Mouse (Mus musculus) cerebellum, adult 11 months (tissue): ENCODE data around the gene Fam241a.

Experiments used
- DNase-seq: peaks from one replicate; pipeline ENCODE4 v3.0.0; 2022

The Fam241a gene

DNA sequence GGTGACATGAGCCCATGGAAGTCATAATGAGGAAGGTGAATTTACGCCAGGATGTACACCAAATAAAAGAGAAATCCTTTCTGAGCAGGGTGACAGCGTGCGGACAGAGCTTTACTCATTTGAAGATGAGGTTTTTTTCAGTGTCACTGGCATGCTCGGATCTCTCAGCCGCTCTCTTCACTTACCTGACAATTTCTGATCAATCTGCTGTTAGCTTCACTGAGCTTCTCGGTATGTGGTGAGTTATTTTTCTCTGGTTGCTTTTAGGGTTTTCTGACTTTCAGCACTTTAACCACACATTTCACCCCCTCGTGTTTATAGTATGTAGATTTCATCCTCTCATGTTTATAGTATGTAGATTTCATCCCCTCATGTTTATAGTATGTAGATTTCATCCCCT, 21.1 kb downstream of the Fam241a start:
- no peak for DNase-seq

DNA sequence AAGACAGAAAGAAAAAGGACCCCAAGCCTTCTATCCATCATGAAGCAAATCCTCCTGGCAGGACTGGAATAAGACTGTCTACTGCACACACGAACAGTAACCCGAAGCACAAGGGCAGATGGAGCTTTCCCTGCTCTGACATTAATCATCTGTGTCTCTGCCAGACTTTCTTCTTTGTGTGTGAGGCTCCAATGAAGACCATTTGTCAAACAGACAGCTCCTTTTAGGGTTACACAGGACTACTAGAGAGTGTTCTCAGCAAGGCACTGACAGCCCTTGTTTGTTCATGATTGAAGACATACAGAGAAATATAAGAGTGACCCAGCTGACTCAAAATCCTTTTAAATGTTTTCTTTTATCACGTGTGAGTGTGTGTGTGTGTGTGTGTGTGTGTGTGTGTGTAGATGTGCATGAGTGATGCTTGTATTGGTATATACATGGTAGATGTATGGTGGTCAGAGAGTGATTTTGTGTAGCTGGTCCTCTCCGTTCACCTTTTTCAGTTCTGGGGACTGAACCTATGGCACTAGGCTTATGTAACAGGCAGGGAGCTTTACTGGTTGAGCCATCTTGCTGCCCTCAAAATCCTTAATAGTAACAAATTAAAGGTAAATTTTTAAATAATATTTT, 21.8 kb downstream of the Fam241a start:
- DNase-seq, result no peak

DNA sequence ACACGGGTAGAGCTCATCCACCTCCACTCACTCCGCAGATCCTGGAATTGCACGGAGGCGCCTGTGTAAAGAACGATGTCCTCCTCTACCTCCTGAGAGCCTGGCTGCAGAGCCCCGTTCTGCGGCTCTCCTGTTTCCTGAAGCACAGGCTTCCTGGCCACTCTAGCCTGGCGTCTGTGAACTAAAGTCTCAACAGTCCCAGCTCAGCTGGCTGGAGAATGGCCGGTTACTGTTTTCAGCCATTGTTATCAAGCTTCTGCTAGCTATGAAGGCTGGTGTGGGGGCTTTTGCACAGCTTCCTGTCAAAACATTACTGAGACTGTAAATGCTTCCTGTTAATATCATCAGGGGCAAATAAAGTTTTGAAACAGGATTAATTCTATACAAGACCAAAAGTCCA, 24.5 kb downstream of the Fam241a start:
- DNase-seq, result no peak

DNA sequence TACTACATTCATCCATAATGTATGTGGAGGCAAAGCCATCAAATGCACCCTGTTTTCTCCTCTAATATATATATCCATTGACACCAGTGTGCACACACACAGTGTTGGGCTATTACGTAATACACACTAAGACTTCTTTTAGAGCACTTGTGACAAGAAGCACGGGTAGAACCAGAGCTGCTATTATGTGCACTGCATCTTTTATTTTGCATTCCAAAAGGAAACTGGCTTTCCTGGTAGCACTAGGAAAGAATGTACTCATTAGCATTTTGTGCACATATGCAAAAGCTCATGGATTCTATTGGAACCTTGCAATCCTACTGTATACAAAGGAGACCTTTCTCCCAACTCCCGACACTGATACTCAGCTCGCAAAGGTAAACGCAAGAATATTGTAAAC, 27.2 kb downstream of the Fam241a start:
- DNase-seq, result no peak

DNA sequence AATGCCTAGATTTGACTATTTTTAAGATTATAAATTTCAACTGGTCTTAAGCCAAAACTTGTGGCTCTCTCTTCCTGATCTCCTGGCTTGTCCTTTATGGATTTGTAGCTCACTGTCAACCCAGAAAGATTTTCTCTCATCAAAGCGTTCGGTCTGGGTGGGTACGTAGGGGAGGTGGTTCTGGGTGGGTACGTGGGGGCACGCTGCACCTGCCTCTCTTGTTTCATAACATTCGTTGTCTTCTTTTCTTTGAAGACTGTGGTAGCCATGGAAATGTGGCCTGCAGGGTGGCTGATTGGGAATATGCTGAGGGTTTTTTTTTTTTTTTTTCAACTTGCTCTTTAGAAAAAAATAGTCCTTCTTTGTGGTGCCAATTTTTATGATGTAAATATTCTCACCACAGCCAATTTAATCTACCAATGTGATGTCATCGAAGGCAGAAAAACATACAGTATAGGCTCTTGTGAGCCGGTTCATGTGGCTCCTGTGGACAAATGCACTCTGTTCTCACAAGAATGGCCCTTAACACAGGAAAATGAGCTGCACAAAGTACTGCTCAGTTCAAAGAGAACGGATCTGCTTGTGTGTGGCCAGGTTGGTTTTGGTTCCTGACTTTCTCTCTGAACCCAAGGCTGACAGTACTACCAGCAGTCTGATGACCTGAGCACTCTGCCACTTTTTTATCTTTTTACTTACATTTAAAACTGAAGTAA, 27.9 kb downstream of the Fam241a start:
- no peak for DNase-seq

DNA sequence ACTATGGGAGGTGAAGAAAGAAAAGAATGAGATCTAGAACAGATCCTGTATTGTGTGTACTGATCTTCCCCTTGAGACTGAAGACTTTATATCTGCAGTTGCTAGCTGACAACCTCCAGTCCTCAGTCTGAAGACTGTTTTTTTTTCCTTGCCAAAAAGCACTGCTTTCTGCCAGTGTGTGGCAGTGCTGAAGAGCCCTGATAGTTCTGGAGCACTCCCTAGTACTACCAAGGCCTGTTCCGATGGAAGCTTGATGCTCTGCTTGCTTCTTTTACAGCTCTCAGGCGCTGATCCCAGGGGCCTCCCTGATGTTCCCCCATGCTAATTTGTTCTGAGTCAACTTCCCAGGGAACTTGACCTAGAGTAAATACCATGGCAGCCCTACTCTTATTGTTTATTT, 31.9 kb downstream of the Fam241a start:
- no peak for DNase-seq

DNA sequence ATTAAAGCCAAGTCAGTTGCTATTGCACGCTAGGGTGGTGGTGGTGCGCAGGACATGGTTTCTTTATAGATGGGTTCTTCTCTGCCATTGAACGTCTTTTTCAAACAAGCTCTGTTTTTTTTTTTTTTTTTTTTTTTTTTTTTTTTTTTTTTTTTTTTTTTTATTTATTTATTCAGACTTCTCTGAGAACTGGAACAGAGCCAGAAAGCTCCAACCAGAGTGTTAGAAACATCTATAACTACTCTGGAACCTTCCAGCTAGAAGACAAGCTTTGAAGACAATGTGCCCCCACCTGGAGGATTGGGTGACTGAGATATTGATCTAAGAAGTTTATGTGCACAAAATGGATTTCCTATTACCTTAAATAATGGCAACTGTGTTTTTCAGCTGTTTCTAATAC, 32.6 kb downstream of the Fam241a start:
- DNase-seq, result no peak

DNA sequence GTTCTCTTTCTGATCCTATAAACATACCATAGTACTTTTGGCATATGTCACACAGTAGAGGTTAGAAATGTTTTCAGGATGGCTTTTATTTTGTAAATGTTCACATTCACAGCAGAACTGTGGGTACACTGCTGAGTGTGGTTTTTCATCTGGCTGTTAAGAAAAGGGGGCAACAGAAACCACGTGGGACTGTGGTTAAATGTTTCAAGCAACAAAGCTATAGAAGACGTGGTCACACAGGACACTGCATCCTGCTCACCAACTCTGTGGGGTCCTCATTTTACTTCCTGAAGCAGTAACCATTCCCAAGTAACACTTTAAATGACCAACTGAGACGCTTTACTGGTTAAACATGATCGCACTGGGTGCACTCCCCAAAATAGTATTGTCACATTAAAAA, 33.6 kb downstream of the Fam241a start:
- no peak for DNase-seq

DNA sequence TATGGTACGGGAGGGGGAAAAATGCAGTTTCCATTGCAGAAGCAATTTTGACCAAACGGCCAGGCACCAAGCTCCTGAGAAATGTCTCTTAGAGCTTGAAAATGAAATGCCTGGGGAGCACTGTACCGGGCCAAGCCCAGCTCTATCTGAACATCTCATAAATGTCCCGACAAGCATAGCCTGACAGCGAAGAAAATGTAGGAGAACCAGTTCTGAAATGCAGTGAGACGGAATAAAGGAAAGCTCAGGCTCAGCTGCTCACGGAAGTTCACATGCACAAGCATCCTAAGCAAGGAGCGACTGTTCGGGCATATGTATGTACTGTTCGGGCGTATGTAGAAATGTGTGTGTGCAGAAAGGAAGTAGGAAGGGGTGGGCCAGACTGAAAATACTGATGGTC, 34.8 kb downstream of the Fam241a start:
- DNase-seq, result no peak

DNA sequence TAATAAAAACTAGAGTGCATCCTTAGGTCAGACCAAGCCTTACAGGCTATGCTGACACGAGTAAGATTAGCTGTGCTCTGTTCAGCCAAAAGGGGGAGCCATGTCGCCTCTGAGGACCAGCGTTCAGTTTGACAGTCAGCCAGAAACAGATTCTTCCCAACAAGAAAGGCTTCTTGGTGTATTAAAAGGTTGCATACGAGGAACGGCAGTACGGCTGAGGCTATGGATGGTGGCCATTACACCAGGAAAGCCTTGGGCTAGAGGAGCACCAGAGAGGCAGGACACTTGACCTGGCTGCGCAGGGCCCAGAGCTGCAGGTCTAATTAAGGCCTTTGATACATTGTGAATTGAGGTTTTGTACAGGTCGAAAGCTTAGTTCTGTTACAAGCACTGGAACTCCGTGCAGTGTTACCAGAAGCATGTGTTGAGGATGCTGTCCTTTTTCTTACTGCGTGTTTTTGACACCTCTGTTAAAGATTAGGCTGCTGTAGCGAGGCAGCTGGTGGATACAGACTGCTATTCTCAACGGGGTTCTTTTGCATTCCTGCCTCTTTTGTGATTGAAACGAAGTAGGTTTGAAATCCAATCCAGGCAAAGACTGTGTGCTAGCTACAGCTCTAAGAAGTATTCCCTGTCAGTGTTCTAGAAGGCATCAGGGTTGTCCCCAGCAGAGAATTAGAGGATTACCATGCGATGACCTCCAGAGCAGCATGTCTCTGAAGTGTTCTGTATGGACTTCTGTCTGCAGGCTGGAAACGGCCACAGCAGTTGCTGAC, 42.5 kb downstream of the Fam241a start:
- peak; percentile 52 for DNase-seq

DNA sequence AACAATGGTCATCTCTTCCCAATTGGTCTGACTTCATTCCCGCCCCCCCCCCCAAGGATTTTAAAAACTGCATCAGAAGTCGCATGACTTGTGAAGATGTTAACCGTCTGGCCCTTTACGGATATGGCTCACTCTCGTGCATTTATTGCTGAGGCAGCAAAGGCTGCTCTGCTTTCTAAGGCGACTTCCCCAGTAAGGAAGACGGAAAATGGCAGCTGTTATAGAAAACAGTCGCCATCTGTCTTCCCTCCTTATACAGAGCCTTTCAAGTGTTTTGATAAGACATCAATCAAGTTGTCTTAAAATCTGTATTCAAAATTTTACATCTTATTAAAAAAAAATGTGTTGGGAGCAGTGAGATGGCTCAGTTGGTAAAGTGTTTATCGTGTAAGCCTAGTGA, 43.4 kb downstream of the Fam241a start:
- no peak for DNase-seq

DNA sequence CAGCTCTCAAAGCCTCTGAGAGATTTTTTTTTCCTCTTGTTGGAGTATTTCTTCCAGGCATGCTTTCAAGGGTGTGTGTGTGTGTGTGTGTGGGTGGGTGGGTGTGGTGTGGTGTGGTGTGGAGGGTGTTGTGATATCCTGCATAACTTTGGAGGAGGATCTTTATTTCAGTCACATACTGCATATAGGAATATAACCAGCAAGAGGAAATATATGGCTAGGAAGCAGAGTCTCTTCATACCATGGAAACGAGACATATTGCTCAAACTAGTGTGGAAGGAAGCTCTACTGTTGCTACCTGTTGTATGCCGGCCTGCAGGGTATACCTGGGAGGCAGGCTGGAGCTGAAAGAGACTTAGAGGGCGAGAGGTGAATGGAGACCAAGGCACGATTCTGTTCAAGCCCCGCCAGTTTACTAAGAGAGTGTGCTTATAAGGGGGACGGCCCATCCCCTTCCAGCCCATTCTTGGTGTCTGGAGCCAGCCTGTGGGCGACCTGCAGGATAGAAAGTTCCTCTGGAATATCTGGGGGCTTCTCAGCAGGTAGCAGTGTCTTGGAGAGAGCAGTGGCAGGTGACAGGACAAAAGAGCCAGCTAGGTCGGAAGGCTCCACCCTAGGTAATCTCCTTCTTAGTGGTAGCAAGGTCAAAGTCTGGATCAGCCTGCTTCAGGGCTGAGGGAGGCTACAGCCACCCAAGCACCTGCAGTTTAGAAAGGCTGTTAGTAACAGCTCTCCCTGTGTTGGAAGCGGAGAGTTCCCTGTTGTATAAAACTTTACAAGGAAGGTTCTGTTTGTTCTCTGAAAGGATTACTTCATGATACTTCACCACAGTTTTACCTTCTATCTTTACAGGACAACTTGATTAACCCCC, 45.1 kb downstream of the Fam241a start:
- no peak for DNase-seq

DNA sequence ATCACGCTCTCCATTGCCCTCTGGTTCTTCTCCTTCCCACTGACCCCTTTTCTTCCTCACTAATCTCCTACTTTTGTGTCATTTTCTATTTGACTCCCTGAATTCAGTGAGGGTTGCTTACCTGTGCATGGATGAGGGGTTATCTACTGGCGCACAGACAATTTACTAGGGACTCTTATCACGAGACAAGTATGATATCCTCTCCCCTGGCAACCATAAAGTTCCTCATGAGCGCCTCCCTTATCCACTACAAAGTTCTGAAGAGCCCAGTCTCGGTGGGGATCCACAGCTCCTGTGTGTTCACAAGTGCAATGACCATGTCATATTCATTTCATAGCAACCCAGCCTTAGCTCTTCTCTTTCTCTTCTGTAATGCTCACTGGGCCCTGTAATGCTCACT, 46.2 kb downstream of the Fam241a start:
- DNase-seq, result no peak

DNA sequence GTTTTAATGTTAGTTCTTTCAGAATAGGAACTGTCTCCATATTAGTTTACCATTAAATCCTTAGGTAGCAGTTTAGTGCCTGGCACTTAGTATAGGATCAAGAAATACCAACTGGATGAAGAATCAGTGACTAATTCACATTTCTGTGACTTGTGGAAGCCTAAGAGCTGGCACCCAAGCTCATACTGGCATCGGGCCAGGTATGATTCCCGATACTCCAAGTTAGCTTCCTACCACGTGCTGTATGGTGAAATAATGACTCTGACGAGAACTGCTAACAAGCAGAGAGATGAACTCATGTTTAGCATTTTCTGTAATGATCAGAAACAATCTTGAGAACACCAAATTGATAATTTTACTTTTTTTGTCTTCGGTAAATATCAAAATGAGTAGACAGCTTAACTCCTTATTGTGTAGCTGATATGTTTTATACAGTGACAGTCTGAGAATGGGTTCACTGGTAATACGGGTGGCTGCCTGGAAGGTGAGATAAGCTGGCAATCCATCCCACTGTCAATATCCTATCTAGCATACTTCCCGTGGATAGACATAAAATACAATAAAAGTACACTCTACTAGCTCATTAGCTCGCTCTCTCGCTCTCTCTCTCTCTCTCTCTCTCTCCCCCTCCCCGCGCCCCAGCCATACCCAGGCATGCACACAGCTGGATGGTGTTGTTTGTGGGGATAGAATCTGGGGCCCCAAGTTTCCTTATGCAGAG, 47.9 kb downstream of the Fam241a start:
- DNase-seq, result no peak

DNA sequence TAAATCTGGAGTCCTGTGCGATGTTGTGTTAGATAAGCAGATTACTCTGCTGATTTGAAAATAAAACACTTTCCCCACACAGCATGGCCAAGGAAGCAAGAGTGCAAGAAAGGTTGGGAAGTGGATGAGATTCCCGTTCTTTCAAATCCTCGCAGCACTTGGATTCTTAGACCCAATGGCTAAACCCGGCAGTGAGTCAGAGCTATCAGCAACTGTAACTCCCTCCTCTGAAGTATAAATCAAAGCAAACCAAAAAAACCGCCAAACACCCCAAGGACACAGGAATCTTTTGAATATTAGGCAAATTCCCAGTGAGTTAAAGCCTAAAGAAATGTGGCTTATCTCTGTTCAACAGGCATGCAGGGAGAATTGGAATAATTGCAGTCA, 52.2 kb downstream of the Fam241a start:
- no peak for DNase-seq

DNA sequence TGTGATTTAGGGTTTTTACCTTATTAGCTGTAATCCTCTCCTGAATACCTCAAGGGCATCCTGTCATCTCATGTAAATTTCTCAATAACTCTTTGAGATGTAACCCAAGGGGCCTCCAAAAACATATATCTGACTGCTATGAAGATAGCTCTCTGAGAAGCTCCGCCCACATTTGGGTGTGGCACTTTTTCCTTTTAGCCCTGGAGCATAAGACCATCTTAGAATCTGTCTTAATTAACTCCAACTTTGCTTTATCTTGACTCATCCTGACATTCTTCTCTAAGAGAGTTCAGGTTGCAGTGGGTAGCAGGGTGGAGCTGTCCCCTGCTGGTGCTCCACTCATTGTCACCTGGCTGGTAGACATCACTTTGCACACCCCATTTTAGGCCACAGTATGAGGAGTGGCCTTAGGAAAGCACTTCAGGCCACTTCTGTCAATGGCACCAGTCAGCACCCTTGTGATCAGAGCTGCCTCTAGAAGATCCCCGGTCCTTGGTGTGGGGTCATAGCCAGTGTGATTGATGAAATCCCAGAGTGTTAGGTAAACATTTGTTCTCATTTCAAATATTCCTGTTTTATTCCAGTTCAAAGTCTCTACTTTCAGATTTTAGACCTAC, 52.7 kb downstream of the Fam241a start:
- no peak for DNase-seq

DNA sequence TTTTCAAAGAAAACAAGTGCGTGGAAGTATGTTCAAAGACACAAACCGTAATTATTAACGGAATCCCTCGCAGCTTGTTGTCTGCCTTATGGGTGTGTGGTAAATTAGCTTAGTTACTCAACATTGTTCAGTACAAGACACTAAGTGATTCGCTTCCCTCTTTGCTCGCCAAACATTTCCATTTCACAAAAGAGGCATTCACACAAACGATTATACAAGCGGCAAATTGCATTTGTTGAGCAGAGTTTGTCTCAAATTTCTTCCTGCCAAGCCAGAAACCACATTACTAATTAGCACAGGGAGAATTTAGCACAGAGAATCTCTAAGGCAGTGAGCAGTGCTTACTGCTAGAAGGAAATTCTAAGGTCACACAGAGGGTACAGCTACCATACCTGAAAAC, 54.2 kb downstream of the Fam241a start:
- no peak for DNase-seq

DNA sequence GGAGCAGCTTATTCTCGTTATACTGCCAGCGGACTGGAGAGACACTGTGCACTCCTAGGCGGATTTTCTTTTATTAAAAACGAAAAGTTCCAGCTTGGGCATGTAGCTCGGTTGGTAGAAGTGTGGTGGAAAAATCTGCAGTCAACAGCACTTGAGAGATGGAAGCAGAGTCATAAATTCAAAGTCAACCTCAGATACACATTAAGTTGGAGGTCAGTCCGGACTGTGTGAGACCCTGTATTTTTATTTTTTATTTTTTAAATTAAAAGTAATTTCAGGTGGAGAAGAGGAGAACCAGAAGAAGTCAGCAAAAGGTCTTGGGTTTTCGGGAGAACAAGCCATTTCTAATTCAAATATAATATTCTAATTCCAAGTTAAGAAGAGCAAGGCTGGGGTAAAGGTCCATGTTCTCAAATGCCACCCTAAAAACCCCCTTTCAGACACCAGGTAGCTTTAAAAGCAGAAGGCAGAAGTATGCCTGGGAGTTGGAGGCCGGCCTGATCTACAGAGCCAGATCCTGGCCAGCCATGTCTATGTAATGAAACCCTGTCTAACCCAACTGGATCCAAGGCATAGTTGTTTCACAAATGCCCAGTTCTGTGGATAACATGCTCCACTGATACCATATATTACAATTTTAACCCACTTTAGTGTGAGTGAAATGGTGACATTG, 58.0 kb downstream of the Fam241a start:
- no peak for DNase-seq

DNA sequence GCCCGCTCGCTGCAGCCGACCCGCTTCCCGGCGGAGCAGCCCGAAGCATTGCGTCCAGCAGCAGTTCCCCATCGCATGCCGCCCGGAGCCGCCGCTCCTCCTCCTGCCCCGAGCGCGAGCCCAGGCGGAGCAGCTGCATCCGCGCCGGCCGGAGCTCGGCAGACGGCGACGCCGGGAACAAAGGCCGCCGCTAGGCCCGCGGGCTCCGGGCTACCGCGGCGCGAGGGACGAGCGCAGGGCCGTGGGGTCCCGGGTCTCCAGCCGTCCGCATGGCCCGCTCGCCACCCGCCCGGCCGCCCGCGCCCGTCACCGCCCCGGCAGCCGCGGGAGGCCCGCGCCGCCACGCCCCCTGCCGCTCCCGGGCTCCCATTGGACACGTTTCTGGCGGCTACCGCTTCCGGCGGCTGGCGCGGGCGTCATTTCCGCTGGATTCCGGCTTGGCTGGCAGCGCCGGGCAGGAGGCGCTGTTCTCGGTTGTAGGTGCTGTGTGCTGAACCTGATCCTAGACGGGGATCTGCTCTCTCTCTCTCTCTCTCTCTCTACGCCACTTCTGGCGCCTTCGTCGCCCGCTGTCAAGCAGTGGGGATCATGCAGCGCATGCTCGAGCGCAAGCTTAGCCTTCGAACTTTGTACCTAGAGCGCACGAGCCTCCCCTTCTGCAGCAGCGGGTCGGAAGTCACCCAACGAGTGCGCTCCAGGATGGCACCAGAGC, 58.8 kb downstream of the Fam241a start, which contains the start of gene Ap1ar:
Ap1ar (minus strand) TSS at position 370 of the 712 bp plus-strand sequence.
- peak; percentile 94 for DNase-seq

DNA sequence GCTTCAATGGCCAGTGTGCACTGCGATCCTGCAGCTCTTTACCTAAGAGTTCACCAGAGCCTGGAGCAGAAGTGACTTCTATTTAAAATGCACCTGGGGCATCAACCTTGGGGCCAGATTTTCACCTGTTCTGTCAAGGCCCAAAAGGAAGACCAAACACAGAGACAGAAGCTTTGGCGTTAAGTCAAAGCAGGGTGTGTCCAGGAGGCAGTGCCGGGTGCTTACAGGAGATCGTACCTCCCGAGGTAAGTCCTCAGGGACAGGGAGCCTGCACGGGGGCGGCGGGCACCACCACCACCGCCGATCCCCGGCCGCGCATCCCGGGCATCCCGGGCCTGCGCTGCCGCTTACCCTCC, 59.3 kb downstream of the Fam241a start:
- no peak for DNase-seq

DNA sequence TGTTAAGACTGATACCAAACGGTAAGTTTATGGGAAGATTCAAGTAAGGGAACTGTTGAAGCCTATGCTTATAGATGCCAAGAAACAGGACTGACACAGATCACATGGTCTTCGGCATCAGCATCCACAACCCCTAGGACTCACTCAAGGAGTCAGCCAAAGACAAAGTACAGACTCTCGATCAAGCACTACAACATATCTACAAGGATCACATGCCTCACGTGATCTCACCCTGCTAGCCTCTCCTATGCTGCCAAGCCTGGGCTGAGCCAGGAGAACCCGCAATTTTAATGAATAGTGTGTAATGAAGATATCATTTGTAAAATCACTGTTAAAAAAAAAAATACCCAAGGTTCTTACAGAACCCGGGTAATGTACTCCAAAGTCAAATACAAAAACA, 60.5 kb downstream of the Fam241a start:
- no peak for DNase-seq
